ENCODE assay signal across 10 mouse cellular contexts in genomic region chr1:159355027-159355570, GRCm38 (mm10).
A peak's percentile ranks its signal among the peaks of the same experiment; 100 is the strongest.
DNase-seq lines count a peak whose midpoint lies in the region; ATAC-seq lines count a peak whose summit lies in the region.
"Had no signal": no experiment of that assay in that cellular context is flagged by ENCODE, and none has a peak within 500 bp of the region (broad histone marks: within the 10 kb centered on the region; RNA-seq: fewer than 3 reads in every experiment).

No protein-coding gene starts in this region.

- no peak overlapping the region for H3K4me2 ChIP-seq in kidney, embryonic 14.5 days (replicated peaks; ENCODE audit: low read depth, low read length)
- H3K4me2 ChIP-seq: midbrain, embryonic 15.5 days had no signal

- peak; percentile 17 for DNase-seq in kidney, postnatal 10 days
- peak; percentile 65 for DNase-seq in adrenal gland, postnatal 14 days
- peak; percentile 56 for DNase-seq in heart, adult 8-10 months (ENCODE audit: low spot score)
- peak; percentile 8 for DNase-seq in lung, postnatal 25 days (ENCODE audit: low spot score)
- DNase-seq in neural tube, embryonic 10.5 days (ENCODE audit: extremely low spot score, low spot score): no peak
- DNase-seq in urinary bladder, postnatal 4 days (ENCODE audit: low spot score in 2 of 2): no peak
- no peak for DNase-seq in thymus, postnatal 14 days

- H3K4me1 ChIP-seq in kidney, embryonic 14.5 days (ENCODE audit: control insufficient read depth, insufficient read depth, low read length): no peaks in the 10 kb centered on the region
- H3K4me1 ChIP-seq: midbrain, embryonic 15.5 days had no signal

- no peak overlapping the region for H3K27ac ChIP-seq in kidney, embryonic 14.5 days (ENCODE audit: low read depth, low read length)
- H3K27ac ChIP-seq: left cerebral cortex, adult 2 months; midbrain, embryonic 15.5 days had no signal

- 97% methylated on average over 1 of the region's 1 CpGs for WGBS in kidney, embryonic 14.5 days

- H3K36me3 ChIP-seq in kidney, embryonic 14.5 days (ENCODE audit: control insufficient read depth, insufficient read depth, low read length): no peaks in the 10 kb centered on the region; the same call in 1 of the 2 replicates

- H3K4me3 ChIP-seq in kidney, embryonic 14.5 days (ENCODE audit: low read length): no peak overlapping the region
- H3K4me3 ChIP-seq: left cerebral cortex, adult 2 months; midbrain, embryonic 15.5 days had no signal

- peaks cover under 1% of the 10 kb centered on the region; the same call in 1 of the 2 replicates for H3K9me3 ChIP-seq in kidney, embryonic 14.5 days (ENCODE audit: control insufficient read depth, low read length)
- H3K9me3 ChIP-seq: midbrain, embryonic 15.5 days had no signal

- no peak for ATAC-seq in kidney, embryonic 14.5 days (ENCODE audit: low FRiP score, low TSS enrichment)
- ATAC-seq: midbrain, embryonic 15.5 days had no signal

- no peaks in the 10 kb centered on the region for H3K27me3 ChIP-seq in kidney, embryonic 14.5 days (ENCODE audit: control insufficient read depth, insufficient read depth, low read length)
- H3K27me3 ChIP-seq: midbrain, embryonic 15.5 days had no signal

- H3K9ac ChIP-seq in kidney, embryonic 14.5 days (ENCODE audit: low read depth, low read length): no peak overlapping the region
- H3K9ac ChIP-seq: midbrain, embryonic 15.5 days had no signal

Comparison
In these comparisons a context has a peak if more than half of its experiments do, and no peak if none do; other contexts are left out.
1. DNase-seq: peak in kidney, postnatal 10 days (single experiment), adrenal gland, postnatal 14 days (single experiment), heart, adult 8-10 months (single experiment) and lung, postnatal 25 days (single experiment); none in neural tube, embryonic 10.5 days (single experiment), urinary bladder, postnatal 4 days (0 of 2) and thymus, postnatal 14 days (single experiment).